Mouse (Mus musculus) adrenal gland, adult 10 weeks (tissue): ENCODE data around the gene Zfp217. TPM values are rescaled to one million over a fixed set of nuclear protein-coding genes. Genes with fewer than 3 reads are reported as not detected.

Experiments used
- polyA plus RNA-seq: library from polyadenylated mRNA; stranded (reverse); fragments of 350-450 nt; fragmentation: Illumina TruSeq; extraction: RNeasy Lipid Tissue Mini Kit (QIAGEN cat#74804); gene quantifications from one replicate; pipeline ENCODE4 v1.2.3, GENCODE M21; 2014; ENCODE audit warnings: low read depth, low replicate concordance

The Zfp217 gene
- polyA plus RNA-seq = 13.9 TPM

GRCm38 (mm10) chr2:170147661-170148153, at the start of gene Zfp217:
TSS of gene Zfp217 (minus strand) at chr2:170148103.

